Mouse (Mus musculus) testis, postnatal 10 days (tissue): ENCODE results near the gene Prpsap1.
A peak's percentile ranks its signal among the peaks of the same experiment; 100 is the strongest.
"Not testable (repeated sequence)": the region's sequence is repeated elsewhere in the genome, so short reads cannot be mapped to it uniquely, and the experiment has no call there.

ENCODE experiments used
- DNase-seq: peaks from one replicate; pipeline ENCODE4 v3.0.0; 2021; ENCODE audit warnings: low spot score

Prpsap1 gene

GRCm38 (mm10) chr11:116488207-116488606 is 5.8 kb downstream of the Prpsap1 start:
- DNase-seq: no peak

GRCm38 (mm10) chr11:116484261-116484660 is 9.7 kb downstream of the Prpsap1 start:
- DNase-seq: no peak

GRCm38 (mm10) chr11:116481776-116482175 is 12.2 kb downstream of the Prpsap1 start:
- no peak for DNase-seq

GRCm38 (mm10) chr11:116480975-116481374 is 13.0 kb downstream of the Prpsap1 start:
- DNase-seq: no peak

- no peak for DNase-seq
Measured at GRCm38 (mm10) chr11:116479832-116480231, 14.2 kb downstream of the Prpsap1 start.

GRCm38 (mm10) chr11:116478978-116479377 is 15.0 kb downstream of the Prpsap1 start:
- no peak for DNase-seq

- peak; percentile 63 for DNase-seq
Measured at GRCm38 (mm10) chr11:116477160-116477759, 16.7 kb downstream of the Prpsap1 start.

GRCm38 (mm10) chr11:116476696-116477095 is 17.3 kb downstream of the Prpsap1 start:
- no peak for DNase-seq

GRCm38 (mm10) chr11:116476041-116476440 is 18.0 kb downstream of the Prpsap1 start:
- peak; percentile 69 for DNase-seq

GRCm38 (mm10) chr11:116472275-116472674 is 21.7 kb downstream of the Prpsap1 start:
- no peak for DNase-seq

- DNase-seq: no peak
Measured at GRCm38 (mm10) chr11:116470896-116471295, 23.1 kb downstream of the Prpsap1 start.

- DNase-seq: no peak
Measured at GRCm38 (mm10) chr11:116470249-116470648, 23.8 kb downstream of the Prpsap1 start.

- not testable (repeated sequence) for DNase-seq
Measured at GRCm38 (mm10) chr11:116468338-116468737, 25.7 kb downstream of the Prpsap1 start.

GRCm38 (mm10) chr11:116466141-116466540 is 27.9 kb downstream of the Prpsap1 start, which contains the start of gene Qrich2:
Qrich2 (minus strand) TSS chr11:116466241.
- no peak for DNase-seq

- peak; percentile 95 for DNase-seq
Measured at GRCm38 (mm10) chr11:116463833-116464232, 30.2 kb downstream of the Prpsap1 start.

- no peak for DNase-seq
Measured at GRCm38 (mm10) chr11:116463338-116463737, 30.7 kb downstream of the Prpsap1 start.

GRCm38 (mm10) chr11:116459786-116460185 is 34.2 kb downstream of the Prpsap1 start:
- no peak for DNase-seq

GRCm38 (mm10) chr11:116456234-116456633 is 37.8 kb downstream of the Prpsap1 start:
- no peak for DNase-seq

- no peak for DNase-seq
Measured at GRCm38 (mm10) chr11:116453889-116454288, 40.1 kb downstream of the Prpsap1 start.

- no peak for DNase-seq
Measured at GRCm38 (mm10) chr11:116449341-116449740, 44.7 kb downstream of the Prpsap1 start.

- DNase-seq: no peak
Measured at GRCm38 (mm10) chr11:116447822-116448221, 46.2 kb downstream of the Prpsap1 start.

GRCm38 (mm10) chr11:116446308-116446887 is 47.6 kb downstream of the Prpsap1 start:
- no peak for DNase-seq

- peak; percentile 96 for DNase-seq
Measured at GRCm38 (mm10) chr11:116445596-116446307, 48.2 kb downstream of the Prpsap1 start.
